Mouse (Mus musculus): ENCODE results near the gene Olfr1311. TPM values are rescaled to one million over a fixed set of nuclear protein-coding genes. Genes with fewer than 3 reads are reported as not detected.

Gene Olfr1311
- not detected in 2 replicates for polyA plus RNA-seq (2021; fragmentation: Nextera tagmentation)
- long read RNA-seq, experiment 1 = 0 reads
- long read RNA-seq, experiment 2 = 0 reads

GRCm38 (mm10) chr2:112024312-112024711, at the start of gene Olfr1311:
Gene Olfr1311 (minus strand): TSS chr2:112024412.

GRCm38 (mm10) chr2:112050138-112050537, 25.9 kb upstream of the Olfr1311 start, which contains the start of gene Olfr1312:
Gene Olfr1312 (minus strand): TSS chr2:112050238.

DNA sequence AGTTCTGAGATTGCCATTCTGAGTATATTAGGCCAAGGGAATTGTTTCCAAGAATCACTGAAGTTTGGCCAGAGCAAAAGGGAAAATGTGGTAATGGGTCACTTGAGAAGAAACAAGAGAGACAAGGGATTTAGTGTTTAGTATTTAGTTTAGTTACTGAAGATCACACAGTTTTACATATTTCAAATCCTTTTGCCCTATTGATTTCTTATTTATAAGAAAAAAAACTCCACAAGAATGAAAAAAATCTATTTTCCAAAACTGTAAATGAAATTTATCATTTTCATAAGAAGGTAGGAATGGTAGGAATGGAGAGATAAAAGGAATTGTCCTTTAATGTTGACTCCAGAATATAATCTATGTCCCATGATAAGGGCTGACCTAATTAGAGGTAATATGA, 11.6 kb downstream of the Olfr1311 start, which contains the start of gene Olfr1310:
Olfr1310 (minus strand) TSS at position 101 of the 400 bp plus-strand sequence.

GRCm38 (mm10) chr2:111990181-111990580, 34.0 kb downstream of the Olfr1311 start, which contains the start of gene Olfr1309:
Gene Olfr1309 (minus strand): TSS chr2:111990281.

Other genes with a start within 250 kb of the Olfr1311 start
- not detected in 2 replicates for gene Olfr1302, start 247.0 kb downstream of the Olfr1311 start, polyA plus RNA-seq (2021; fragmentation: Nextera tagmentation)
- gene Olfr1303, start 204.1 kb downstream of the Olfr1311 start, polyA plus RNA-seq (2021; fragmentation: Nextera tagmentation) = not detected in 2 replicates
- not detected in 2 replicates for gene Olfr1305, start 147.3 kb downstream of the Olfr1311 start, polyA plus RNA-seq (2021; fragmentation: Nextera tagmentation)
- gene Olfr1306, start 108.1 kb downstream of the Olfr1311 start, polyA plus RNA-seq (2021; fragmentation: Nextera tagmentation) = not detected in 2 replicates
- not detected in 2 replicates for gene Olfr1307, start 75.0 kb downstream of the Olfr1311 start, polyA plus RNA-seq (2021; fragmentation: Nextera tagmentation)
- gene Olfr1308, start 59.5 kb downstream of the Olfr1311 start, polyA plus RNA-seq (2021; fragmentation: Nextera tagmentation) = not detected in 2 replicates
- not detected in 2 replicates for gene Olfr1309, start 34.1 kb downstream of the Olfr1311 start, polyA plus RNA-seq (2021; fragmentation: Nextera tagmentation)
- not detected in 2 replicates for gene Olfr1310, start 11.7 kb downstream of the Olfr1311 start, polyA plus RNA-seq (2021; fragmentation: Nextera tagmentation)
- not detected in 2 replicates for gene Olfr1312, start 25.8 kb upstream of the Olfr1311 start, polyA plus RNA-seq (2021; fragmentation: Nextera tagmentation)
- not detected in 2 replicates for gene Olfr1313, start 53.4 kb upstream of the Olfr1311 start, polyA plus RNA-seq (2021; fragmentation: Nextera tagmentation)
- not detected in 2 replicates for gene Olfr1314, start 72.4 kb upstream of the Olfr1311 start, polyA plus RNA-seq (2021; fragmentation: Nextera tagmentation)
- not detected in 2 replicates for gene Olfr1315-ps1, start 91.0 kb upstream of the Olfr1311 start, polyA plus RNA-seq (2021; fragmentation: Nextera tagmentation)
- gene Olfr1316, start 110.6 kb upstream of the Olfr1311 start, polyA plus RNA-seq (2021; fragmentation: Nextera tagmentation) = not detected in 2 replicates
- not detected in 2 replicates for gene Olfr1317, start 115.9 kb upstream of the Olfr1311 start, polyA plus RNA-seq (2021; fragmentation: Nextera tagmentation)
- not detected in 2 replicates for gene Olfr1318, start 129.8 kb upstream of the Olfr1311 start, polyA plus RNA-seq (2021; fragmentation: Nextera tagmentation)
- gene Lpcat4, start 215.1 kb upstream of the Olfr1311 start, polyA plus RNA-seq (2021; fragmentation: Nextera tagmentation) = 28.9 and 32.7 TPM in 2 replicates
- 0.04 and 0.06 TPM in 2 replicates for gene Nutm1, start 234.9 kb upstream of the Olfr1311 start, polyA plus RNA-seq (2021; fragmentation: Nextera tagmentation)
- gene Nop10, start 237.5 kb upstream of the Olfr1311 start, polyA plus RNA-seq (2021; fragmentation: Nextera tagmentation) = 242 and 268 TPM in 2 replicates
- 10.5 and 11.8 TPM in 2 replicates for gene Slc12a6, start 241.4 kb upstream of the Olfr1311 start, polyA plus RNA-seq (2021; fragmentation: Nextera tagmentation)
- gene Gm21985, start 241.9 kb upstream of the Olfr1311 start, polyA plus RNA-seq (2021; fragmentation: Nextera tagmentation) = 0.10 and 0.18 TPM in 2 replicates